Mouse (Mus musculus) cerebellum, adult 2 months (tissue): Measurements from ENCODE around the gene Ddx39. TPM values are rescaled to one million over a fixed set of nuclear protein-coding genes. Genes with fewer than 3 reads are reported as not detected.

Experiments
- DNase-seq, 2 experiments: peaks; one replicate each; pipeline ENCODE4 v3.0.0; 2021
- H3K27ac ChIP-seq: fragments of 200-500 bp; 2 replicates; pipeline ENCODE4 v1.5.1; 2012; ENCODE audit warnings: low read length, control low read depth, inconsistent platforms; ENCODE audit not compliant: insufficient read depth
- H3K27me3 ChIP-seq: fragments of 200-500 bp; 2 replicates; pipeline ENCODE4 v1.6.1; 2012; ENCODE audit warnings: inconsistent platforms, mild to moderate bottlenecking, low read length, moderate library complexity; ENCODE audit not compliant: control insufficient read depth, insufficient read depth
- H3K4me1 ChIP-seq: fragments of 200-500 bp; 2 replicates; pipeline ENCODE4 v1.6.1; 2011; ENCODE audit warnings: low read length; ENCODE audit not compliant: control insufficient read depth, insufficient read depth
- H3K4me3 ChIP-seq: fragments of 200-500 bp; replicated peaks from 2 replicates; pipeline ENCODE3; 2011; ENCODE audit warnings: mild to moderate bottlenecking, low read depth, low read length, control low read depth; ENCODE audit not compliant: insufficient read depth
- CTCF ChIP-seq: fragments of 200-500 bp; IDR thresholded peaks from 2 replicates; pipeline ENCODE4 v1.5.1; 2011; ENCODE audit warnings: low read depth, mild to moderate bottlenecking, control low read depth, low read length, moderate library complexity, borderline replicate concordance; ENCODE audit not compliant: insufficient read depth
- POLR2A ChIP-seq: fragments of 200-500 bp; IDR thresholded peaks from 2 replicates; pipeline ENCODE4 v1.6.1; 2011; ENCODE audit warnings: low read length, control low read depth, borderline replicate concordance; ENCODE audit not compliant: insufficient read depth
- WGBS: fragments of 180-500 bp; shearing (Covaris S2); methylation state at CpG from one replicate; pipeline ENCODE4 v1.1.7; 2018; 5-methylcytosine and 5-hydroxymethylcytosine counted together
- polyA plus RNA-seq: library from polyadenylated mRNA; depleted of rRNA; stranded (reverse); fragments of >200 nt; gene quantifications from 2 replicates; pipeline ENCODE4 v1.2.3, GENCODE M21; 2012

The Ddx39 gene
- polyA plus RNA-seq, 1 experiment, result 30.0 TPM

GRCm38 (mm10) chr8:83759231-83759759 is 44.3 kb downstream of the Ddx39 start:
- Histone ChIP-seq H3K27ac (no peak overlapping the region), H3K4me1 (no peaks in the 10 kb centered on the region), H3K27me3 (no peaks in the 10 kb centered on the region), H3K4me3 (no peak overlapping the region)
- WGBS, result 58% methylated on average over 2 of the region's 2 CpGs
- no peak for TF ChIP-seq POLR2A
- no peak for DNase-seq

GRCm38 (mm10) chr8:83764116-83764515 is 49.1 kb downstream of the Ddx39 start:
- H3K4me1 ChIP-seq, result no peaks in the 10 kb centered on the region
- WGBS, result 56% methylated on average over 8 of the region's 8 CpGs
- TF ChIP-seq CTCF (no peak), POLR2A (no peak)
- H3K27ac ChIP-seq, result no peak overlapping the region
- no peak for DNase-seq
- H3K27me3 ChIP-seq, result no peaks in the 10 kb centered on the region
- no peak overlapping the region for H3K4me3 ChIP-seq

- Histone ChIP-seq H3K27ac (no peak overlapping the region), H3K27me3 (no peaks in the 10 kb centered on the region), H3K4me3 (no peak overlapping the region), H3K4me1 (no peaks in the 10 kb centered on the region)
- TF ChIP-seq POLR2A, result no peak
- no peak for DNase-seq
- 92% methylated on average over 2 of the region's 2 CpGs for WGBS
These were observed 49.7 kb downstream of the Ddx39 start for GRCm38 (mm10) chr8:83764717-83765116.

GRCm38 (mm10) chr8:83765663-83766062 is 50.7 kb downstream of the Ddx39 start:
- H3K4me3 ChIP-seq, result no peak overlapping the region
- DNase-seq, result no peak
- no peaks in the 10 kb centered on the region for H3K27me3 ChIP-seq
- H3K27ac ChIP-seq, result no peak overlapping the region
- TF ChIP-seq POLR2A, result no peak
- no peak for TF ChIP-seq CTCF
- H3K4me1 ChIP-seq, result no peaks in the 10 kb centered on the region

- Histone ChIP-seq H3K27ac (no peak overlapping the region), H3K4me3 (no peak overlapping the region), H3K27me3 (no peaks in the 10 kb centered on the region), H3K4me1 (0 out of 2 replicates have a peak, but pooled peaks cover 1% of the 10 kb centered on the region)
- 90% methylated on average over 4 of the region's 4 CpGs for WGBS
- no peak for DNase-seq
- TF ChIP-seq CTCF (no peak), POLR2A (no peak)
These were observed 52.5 kb downstream of the Ddx39 start for GRCm38 (mm10) chr8:83767442-83767841.

- Histone ChIP-seq H3K27me3 (no peaks in the 10 kb centered on the region), H3K27ac (no peak overlapping the region), H3K4me1 (0 out of 2 replicates have a peak, but pooled peaks cover 3% of the 10 kb centered on the region), H3K4me3 (no peak overlapping the region)
- DNase-seq, result no peak
- TF ChIP-seq POLR2A (no peak), CTCF (no peak)
- WGBS, result 55% methylated on average over 5 of the region's 5 CpGs
These were observed 53.5 kb downstream of the Ddx39 start for GRCm38 (mm10) chr8:83768526-83768925.

GRCm38 (mm10) chr8:83769720-83770119 is 54.7 kb downstream of the Ddx39 start:
- no peak for DNase-seq
- 78% methylated on average over 7 of the region's 7 CpGs for WGBS
- Histone ChIP-seq H3K4me3 (no peak overlapping the region), H3K27me3 (no peaks in the 10 kb centered on the region), H3K4me1 (0 out of 2 replicates have a peak, but pooled peaks cover 3% of the 10 kb centered on the region), H3K27ac (no peak overlapping the region)
- TF ChIP-seq CTCF (no peak), POLR2A (no peak)

GRCm38 (mm10) chr8:83770669-83771068 is 55.7 kb downstream of the Ddx39 start:
- no peak overlapping the region for H3K27ac ChIP-seq
- H3K27me3 ChIP-seq, result no peaks in the 10 kb centered on the region
- 87% methylated on average over 2 of the region's 2 CpGs for WGBS
- no peak overlapping the region for H3K4me3 ChIP-seq
- 0 out of 2 replicates have a peak, but pooled peaks cover 3% of the 10 kb centered on the region for H3K4me1 ChIP-seq
- no peak for TF ChIP-seq CTCF
- TF ChIP-seq POLR2A, result no peak
- no peak for DNase-seq
